Mouse (Mus musculus) G1E (cell line): ENCODE measurements around the gene Olfr1214. TPM values are rescaled to one million over a fixed set of nuclear protein-coding genes. Genes with fewer than 3 reads are reported as not detected.
"Not testable (repeated sequence)": the region's sequence is repeated elsewhere in the genome, so short reads cannot be mapped to it uniquely, and the experiment has no call there.

ENCODE experiments used
- ATAC-seq: 2 replicates; pipeline ENCODE4 v1.8.0; 2016; ENCODE audit warnings: mild to moderate bottlenecking; ENCODE audit not compliant: insufficient number of reproducible peaks, poor library complexity, low FRiP score, severe bottlenecking; ENCODE audit errors: extremely low read depth
- DNase-seq: peaks from one replicate; pipeline ENCODE4 v3.0.0; 2012; ENCODE audit warnings: low spot score
- H3K27me3 ChIP-seq: 2 replicates; pipeline ENCODE4 v1.6.1; 2012; ENCODE audit warnings: mild to moderate bottlenecking, low read length, inconsistent platforms; ENCODE audit not compliant: insufficient read depth
- H3K36me3 ChIP-seq: replicated peaks from 2 replicates; pipeline ENCODE3; 2012; ENCODE audit warnings: mild to moderate bottlenecking, inconsistent platforms
- H3K4me1 ChIP-seq: 2 replicates; pipeline ENCODE4 v1.6.1; 2012; ENCODE audit warnings: low read depth, low read length, inconsistent platforms, mixed read lengths; ENCODE audit not compliant: insufficient read depth
- H3K4me3 ChIP-seq: 2 replicates; pipeline ENCODE4 v1.5.1; 2012; ENCODE audit warnings: low read depth, mild to moderate bottlenecking, inconsistent platforms, low read length, moderate library complexity, mixed read lengths
- H3K9me3 ChIP-seq: replicated peaks from 2 replicates; pipeline ENCODE4 v1.6.1; 2012; ENCODE audit warnings: inconsistent platforms
- CTCF ChIP-seq: IDR thresholded peaks from 2 replicates; pipeline ENCODE4 v1.5.1; 2012; ENCODE audit warnings: low read depth, low read length, inconsistent platforms, mixed read lengths
- GATA1 ChIP-seq: IDR thresholded peaks from 2 replicates; pipeline ENCODE4 v1.6.1; 2012; ENCODE audit warnings: borderline replicate concordance, low read length, inconsistent platforms, mixed read lengths
- GATA2 ChIP-seq: IDR thresholded peaks from 2 replicates; pipeline ENCODE4 v1.6.1; 2012; ENCODE audit warnings: low read depth, low read length, inconsistent platforms, borderline replicate concordance
- POLR2AphosphoS5 ChIP-seq: IDR thresholded peaks from 2 replicates; pipeline ENCODE4 v1.6.1; 2012; ENCODE audit warnings: low read depth, low read length, inconsistent platforms; ENCODE audit not compliant: insufficient replicate concordance
- TAL1 ChIP-seq: conservative IDR thresholded peaks from 2 replicates; pipeline ENCODE4 v1.6.1; 2012; ENCODE audit warnings: low read depth, low read length, inconsistent platforms, mixed read lengths
- polyA plus RNA-seq: library from polyadenylated mRNA; stranded (reverse); fragments of >175 nt; gene quantifications from 2 replicates; pipeline ENCODE4 v1.2.3, GENCODE M21; 2012
- total RNA-seq, 2 experiments: library from RNA; stranded (forward) in 1 of 2; stranded (reverse) in 1 of 2; fragments of 200-1000 nt in 1 of 2; fragments of >200 nt in 1 of 2; fragmentation: Nextera tagmentation in 1 of 2; gene quantifications; 2 replicates each; pipeline ENCODE4 v1.2.3; 2014 to 2017

Gene Olfr1214
- not detected in 2 replicates for total RNA-seq (2014; fragmentation: Nextera tagmentation)
- total RNA-seq (2017) = 0.16 TPM in 1 of 2 replicates, not detected in the other
- not detected in 2 replicates for polyA plus RNA-seq

GRCm38 (mm10) chr2:88992553-88992952 is at the start of gene Olfr1214:
Gene Olfr1214, minus strand, starts transcription at chr2:88992653.
- Histone ChIP-seq H3K27me3 (no peaks in the 10 kb centered on the region), H3K4me3 (no peak within 1 kb of the TSS), H3K36me3 (no peaks in the 10 kb centered on the region), H3K9me3 (no peaks in the 10 kb centered on the region), H3K4me1 (no peaks in the 10 kb centered on the region)
- no peak for TF ChIP-seq GATA2
- TF ChIP-seq TAL1 = no peak
- no peak for TF ChIP-seq POLR2AphosphoS5
- no peak for TF ChIP-seq CTCF
- TF ChIP-seq GATA1 = no peak
- ATAC-seq (no peak), DNase-seq (no peak)

DNA sequence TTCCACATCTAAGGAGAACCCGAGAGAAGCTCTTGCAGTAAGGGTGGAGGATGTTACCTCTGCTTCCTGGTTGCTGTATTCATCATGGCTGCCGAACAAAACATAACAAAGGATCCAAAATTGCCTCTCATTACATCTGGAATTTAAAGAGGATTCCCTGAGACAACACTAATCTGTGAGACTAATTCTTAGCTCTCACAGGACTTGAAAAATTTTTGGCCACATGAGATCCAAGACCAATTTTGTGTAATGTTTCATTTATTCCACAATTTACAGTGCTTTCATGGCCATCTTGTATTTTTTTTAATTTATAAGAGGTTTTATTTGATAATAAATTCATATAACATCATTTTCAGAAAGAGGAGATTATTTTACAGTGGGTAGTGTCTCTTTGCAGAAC is 39.5 kb upstream of the Olfr1214 start, which contains the start of gene Olfr1217:
TSS of gene Olfr1217 (minus strand) at position 101 of the 400 bp plus-strand sequence.
- Histone ChIP-seq H3K4me1 (no peaks in the 10 kb centered on the region), H3K9me3 (no peaks in the 10 kb centered on the region), H3K27me3 (no peaks in the 10 kb centered on the region), H3K36me3 (no peaks in the 10 kb centered on the region), H3K4me3 (no peak within 1 kb of the TSS)
- no peak for ATAC-seq
- DNase-seq = no peak
- TF ChIP-seq TAL1 (no peak), GATA1 (no peak), POLR2AphosphoS5 (no peak)

DNA sequence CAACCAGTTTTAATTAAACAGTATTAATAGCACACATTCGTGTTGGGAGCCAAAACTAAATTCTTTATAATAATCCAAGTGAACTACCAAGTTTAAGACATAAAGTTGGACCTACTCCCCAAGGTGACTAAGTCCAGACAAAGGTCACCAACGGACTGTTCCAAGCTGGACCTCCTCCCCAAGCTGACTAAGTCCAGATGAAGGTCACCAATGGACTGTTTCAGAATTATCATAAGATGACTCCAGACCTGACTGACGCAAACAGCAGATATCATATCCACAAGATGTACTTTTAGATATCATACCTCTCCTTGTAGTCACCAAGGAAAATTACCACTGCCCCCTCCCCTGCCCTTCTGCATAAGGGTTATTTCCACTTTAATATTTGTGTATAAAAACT is 29.0 kb upstream of the Olfr1214 start:
- not testable (repeated sequence) for H3K9me3 ChIP-seq, H3K4me3 ChIP-seq, DNase-seq, H3K4me1 ChIP-seq, H3K36me3 ChIP-seq, H3K27me3 ChIP-seq, ATAC-seq

GRCm38 (mm10) chr2:89018240-89018639 is 25.8 kb upstream of the Olfr1214 start, which contains the start of gene Olfr1216:
Gene Olfr1216, minus strand, starts transcription at chr2:89018340.
- H3K4me1 ChIP-seq = no peaks in the 10 kb centered on the region
- H3K4me3 ChIP-seq = no peak within 1 kb of the TSS
- no peaks in the 10 kb centered on the region for H3K36me3 ChIP-seq
- no peak for ATAC-seq
- no peak for DNase-seq
- no peaks in the 10 kb centered on the region for H3K9me3 ChIP-seq
- H3K27me3 ChIP-seq = no peaks in the 10 kb centered on the region
- TF ChIP-seq TAL1 (no peak), POLR2AphosphoS5 (no peak), GATA2 (no peak), GATA1 (no peak), CTCF (no peak)

DNA sequence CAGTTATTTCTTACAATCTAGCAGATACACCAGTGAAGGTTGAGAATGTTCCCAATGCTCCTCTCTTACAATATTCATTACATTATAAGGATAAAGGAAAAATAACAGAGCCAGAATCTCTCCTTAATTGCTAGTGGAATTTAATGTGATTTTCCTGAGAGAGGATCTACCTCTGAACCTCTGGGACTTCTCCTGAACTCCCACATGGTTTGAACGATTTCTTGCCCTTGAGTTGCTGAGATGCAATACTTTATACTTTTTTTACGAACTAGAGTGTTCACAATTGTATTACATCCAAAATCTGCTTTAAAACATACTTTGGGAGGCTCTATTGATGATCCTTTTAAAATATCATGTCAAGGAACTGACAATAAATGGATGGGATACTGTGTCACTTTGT is 14.4 kb upstream of the Olfr1214 start, which contains the start of gene Olfr1215:
TSS of gene Olfr1215 (minus strand) at position 101 of the 400 bp plus-strand sequence.
- DNase-seq = no peak
- Histone ChIP-seq H3K4me3 (no peak within 1 kb of the TSS), H3K27me3 (no peaks in the 10 kb centered on the region), H3K9me3 (no peaks in the 10 kb centered on the region), H3K4me1 (no peaks in the 10 kb centered on the region), H3K36me3 (no peaks in the 10 kb centered on the region)
- TF ChIP-seq GATA2 (no peak), POLR2AphosphoS5 (no peak), GATA1 (no peak), TAL1 (no peak), CTCF (no peak)
- ATAC-seq = no peak

DNA sequence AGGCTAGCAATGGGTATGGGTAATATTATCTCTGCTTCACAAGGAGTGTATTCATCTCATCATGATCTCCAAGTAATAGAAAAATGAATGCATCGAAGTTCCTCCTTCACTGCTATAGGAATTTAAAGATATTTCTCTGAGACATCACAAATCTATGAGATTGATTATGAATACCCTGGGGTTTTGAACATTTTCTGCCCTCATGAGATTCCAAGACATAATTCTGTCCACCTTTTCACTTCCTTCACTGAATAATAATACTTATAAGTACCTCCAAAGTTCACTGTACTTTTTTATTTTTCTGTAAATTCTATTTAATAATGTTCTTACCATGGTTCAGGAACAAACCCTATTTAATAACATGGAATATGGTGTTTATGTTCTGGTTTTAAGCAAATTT is 12.3 kb downstream of the Olfr1214 start, which contains the start of gene Gm13762:
TSS of gene Gm13762 (minus strand) at position 101 of the 400 bp plus-strand sequence.
- ATAC-seq = no peak

More for the DNA sequence above, 12.3 kb downstream of the Olfr1214 start, which contains the start of gene Gm13762:
- Histone ChIP-seq H3K9me3 (no peaks in the 10 kb centered on the region), H3K36me3 (no peaks in the 10 kb centered on the region), H3K27me3 (no peaks in the 10 kb centered on the region), H3K4me1 (no peaks in the 10 kb centered on the region), H3K4me3 (no peak within 1 kb of the TSS)
- TF ChIP-seq CTCF = no peak
- no peak for TF ChIP-seq POLR2AphosphoS5
- no peak for TF ChIP-seq GATA2
- TF ChIP-seq GATA1 = no peak
- TF ChIP-seq TAL1 = no peak
- no peak for DNase-seq
